Mouse (Mus musculus) G1E-ER4 (cell line): ENCODE measurements around the gene Sgo1. TPM values are rescaled to one million over a fixed set of nuclear protein-coding genes. Genes with fewer than 3 reads are reported as not detected.

Experiments used
- GATA1 ChIP-seq: IDR thresholded peaks from one replicate; pipeline ENCODE4 v1.8.0; 2012; ENCODE audit warnings: low read length, inconsistent platforms
- polyA plus RNA-seq: library from polyadenylated mRNA; stranded (reverse); fragments of >175 nt; gene quantifications from 2 replicates; pipeline ENCODE4 v1.2.3, GENCODE M21; 2012

Gene Sgo1
- polyA plus RNA-seq, 1 experiment, result 49.8 TPM

GRCm38 (mm10) chr17:53655081-53655480 is 34.1 kb downstream of the Sgo1 start:
- TF ChIP-seq GATA1, result no peak

GRCm38 (mm10) chr17:53654596-53654995 is 34.5 kb downstream of the Sgo1 start:
- no peak for TF ChIP-seq GATA1

GRCm38 (mm10) chr17:53650251-53650661 is 38.9 kb downstream of the Sgo1 start:
- TF ChIP-seq GATA1, result no peak

GRCm38 (mm10) chr17:53643360-53643759 is 45.8 kb downstream of the Sgo1 start:
- TF ChIP-seq GATA1, result no peak

GRCm38 (mm10) chr17:53631344-53631743 is 57.8 kb downstream of the Sgo1 start:
- TF ChIP-seq GATA1, result no peak

- TF ChIP-seq GATA1, result no peak
Measured at GRCm38 (mm10) chr17:53628131-53628530, 61.0 kb downstream of the Sgo1 start.

- TF ChIP-seq GATA1, result no peak
Measured at GRCm38 (mm10) chr17:53627497-53627896, 61.6 kb downstream of the Sgo1 start.

GRCm38 (mm10) chr17:53626160-53626559 is 63.0 kb downstream of the Sgo1 start:
- TF ChIP-seq GATA1, result no peak

Other genes with a start within 250 kb of the Sgo1 start
- not detected in 2 replicates for gene Efhb, start 226.0 kb downstream of the Sgo1 start, polyA plus RNA-seq
- gene Rab5a, start 210.1 kb downstream of the Sgo1 start, polyA plus RNA-seq, result 10.4 and 16.5 TPM in 2 replicates
- gene Pp2d1, start 149.9 kb downstream of the Sgo1 start, polyA plus RNA-seq, result not detected in 2 replicates
- 2.1 and 3.3 TPM in 2 replicates for gene Kat2b, start 122.5 kb downstream of the Sgo1 start, polyA plus RNA-seq
- gene Sult1c2, start 157.0 kb upstream of the Sgo1 start, polyA plus RNA-seq, result not detected in 2 replicates